Mouse (Mus musculus): Measurements from ENCODE around the gene Snd1.

Snd1 gene

GRCm38 (mm10) chr6:28753217-28753616 is 278.3 kb downstream of the Snd1 start:
- DNase-seq (ENCODE audit: low read depth, low spot score) = no peak

GRCm38 (mm10) chr6:28753681-28754080 is 278.7 kb downstream of the Snd1 start:
- no peak for DNase-seq (ENCODE audit: low read depth, low spot score)

GRCm38 (mm10) chr6:28754127-28754898 is 279.4 kb downstream of the Snd1 start:
- no peak for DNase-seq (ENCODE audit: low read depth, low spot score)

- DNase-seq (ENCODE audit: low read depth, low spot score) = no peak
Observed at GRCm38 (mm10) chr6:28756306-28757018, 281.5 kb downstream of the Snd1 start.

- DNase-seq (ENCODE audit: low read depth, low spot score) = no peak
Observed at GRCm38 (mm10) chr6:28758293-28758692, 283.4 kb downstream of the Snd1 start.

- DNase-seq (ENCODE audit: low read depth, low spot score) = peak; percentile 48
Observed at GRCm38 (mm10) chr6:28761728-28762127, 286.8 kb downstream of the Snd1 start.

GRCm38 (mm10) chr6:28762132-28762775 is 287.3 kb downstream of the Snd1 start:
- peak; percentile 77 for DNase-seq (ENCODE audit: low read depth, low spot score)

- DNase-seq (ENCODE audit: low read depth, low spot score) = no peak
Observed at GRCm38 (mm10) chr6:28766622-28767021, 291.7 kb downstream of the Snd1 start.

- no peak for DNase-seq (ENCODE audit: low read depth, low spot score)
Observed at GRCm38 (mm10) chr6:28767891-28768481, 293.0 kb downstream of the Snd1 start.

GRCm38 (mm10) chr6:28771331-28771730 is 296.4 kb downstream of the Snd1 start:
- DNase-seq (ENCODE audit: low read depth, low spot score) = peak; percentile 88

- DNase-seq (ENCODE audit: low read depth, low spot score) = no peak
Observed at GRCm38 (mm10) chr6:28781696-28782095, 306.8 kb downstream of the Snd1 start.

- DNase-seq (ENCODE audit: low read depth, low spot score) = no peak
Observed at GRCm38 (mm10) chr6:28783082-28783647, 308.2 kb downstream of the Snd1 start.

GRCm38 (mm10) chr6:28783953-28784352 is 309.0 kb downstream of the Snd1 start:
- no peak for DNase-seq (ENCODE audit: low read depth, low spot score)

- DNase-seq (ENCODE audit: low read depth, low spot score) = no peak
Observed at GRCm38 (mm10) chr6:28785770-28786169, 310.8 kb downstream of the Snd1 start.

GRCm38 (mm10) chr6:28787133-28787532 is 312.2 kb downstream of the Snd1 start:
- no peak for DNase-seq (ENCODE audit: low read depth, low spot score)

GRCm38 (mm10) chr6:28789685-28790084 is 314.7 kb downstream of the Snd1 start:
- no peak for DNase-seq (ENCODE audit: low read depth, low spot score)

- DNase-seq (ENCODE audit: low read depth, low spot score) = no peak
Observed at GRCm38 (mm10) chr6:28791183-28791582, 316.2 kb downstream of the Snd1 start.

- DNase-seq (ENCODE audit: low read depth, low spot score) = no peak
Observed at GRCm38 (mm10) chr6:28791809-28792208, 316.9 kb downstream of the Snd1 start.

GRCm38 (mm10) chr6:28795380-28795779 is 320.4 kb downstream of the Snd1 start:
- DNase-seq (ENCODE audit: low read depth, low spot score) = no peak

GRCm38 (mm10) chr6:28795792-28796515 is 321.0 kb downstream of the Snd1 start:
- DNase-seq (ENCODE audit: low read depth, low spot score) = no peak

GRCm38 (mm10) chr6:28799818-28800217 is 324.9 kb downstream of the Snd1 start:
- no peak for DNase-seq (ENCODE audit: low read depth, low spot score)

All from R1 (cell line).